Mouse (Mus musculus) midbrain, embryonic 13.5 days (tissue): ENCODE data around the gene Shc3. TPM values are rescaled to one million over a fixed set of nuclear protein-coding genes. Genes with fewer than 3 reads are reported as not detected.

Source experiments
- ATAC-seq: fragments of 200-750 bp; cut with Nextera tagmentation; 2 replicates; pipeline ENCODE4 v1.8.0; 2017; ENCODE audit warnings: mild to moderate bottlenecking, moderate TSS enrichment, moderate library complexity
- H3K27ac ChIP-seq: fragments of 300-500 bp; sonication (generic); 2 replicates; pipeline ENCODE4 v1.5.1; 2015; ENCODE audit warnings: inconsistent platforms, mild to moderate bottlenecking, moderate library complexity
- H3K27me3 ChIP-seq: fragments of 300-500 bp; sonication (generic); 2 replicates; pipeline ENCODE4 v1.6.1; 2015; ENCODE audit warnings: mild to moderate bottlenecking, inconsistent platforms
- H3K36me3 ChIP-seq: fragments of 300-500 bp; sonication (generic); 2 replicates; pipeline ENCODE4 v1.6.1; 2015; ENCODE audit warnings: mild to moderate bottlenecking, inconsistent platforms
- H3K4me1 ChIP-seq: fragments of 300-500 bp; sonication (generic); replicated peaks from 2 replicates; pipeline ENCODE4 v1.6.1; 2015; ENCODE audit warnings: inconsistent platforms
- H3K4me2 ChIP-seq: fragments of 300-500 bp; sonication (generic); replicated peaks from 2 replicates; pipeline ENCODE4 v1.6.1; 2015; ENCODE audit warnings: moderate library complexity, mild to moderate bottlenecking, inconsistent platforms
- H3K4me3 ChIP-seq: fragments of 300-500 bp; sonication (generic); replicated peaks from 2 replicates; pipeline ENCODE4 v1.5.1; 2015; ENCODE audit warnings: mild to moderate bottlenecking, inconsistent platforms
- H3K9ac ChIP-seq: fragments of 300-500 bp; sonication (generic); replicated peaks from 2 replicates; pipeline ENCODE4 v1.6.1; 2015; ENCODE audit warnings: mild to moderate bottlenecking, inconsistent platforms
- H3K9me3 ChIP-seq: fragments of 300-500 bp; sonication (generic); 2 replicates; pipeline ENCODE4 v1.6.1; 2016; ENCODE audit warnings: mild to moderate bottlenecking, inconsistent platforms
- WGBS: fragments of 180-500 bp; shearing (Covaris S2); methylation state at CpG from one replicate; pipeline ENCODE4 v1.1.7; 2015; 5-methylcytosine and 5-hydroxymethylcytosine counted together
- polyA plus RNA-seq: library from polyadenylated mRNA; unstranded; fragments of >200 nt; fragmentation: Nextera tagmentation; extraction: Ambion mirVana; gene quantifications from 2 replicates; pipeline ENCODE4 v1.2.1, GENCODE M21; 2015

Shc3 gene
- polyA plus RNA-seq, 1 experiment from 2014 or later = 4.1 TPM

GRCm38 (mm10) chr13:51600169-51600568, 30.9 kb upstream of the Shc3 start:
- Histone ChIP-seq H3K27me3 (peaks cover 13% of the 10 kb centered on the region), H3K4me1 (peaks cover 19% of the 10 kb centered on the region), H3K4me2 (no peak overlapping the region), H3K36me3 (no peaks in the 10 kb centered on the region), H3K27ac (no peak overlapping the region), H3K9me3 (no peaks in the 10 kb centered on the region), H3K9ac (no peak overlapping the region), H3K4me3 (no peak overlapping the region)
- WGBS = 90% methylated on average over 8 of the region's 8 CpGs
- no peak for ATAC-seq

GRCm38 (mm10) chr13:51598063-51598462, 28.8 kb upstream of the Shc3 start:
- peaks cover 19% of the 10 kb centered on the region for H3K4me1 ChIP-seq
- no peak for ATAC-seq
- H3K36me3 ChIP-seq = no peaks in the 10 kb centered on the region
- no peak overlapping the region for H3K4me2 ChIP-seq
- H3K27me3 ChIP-seq = peaks cover 20% of the 10 kb centered on the region
- no peak overlapping the region for H3K9ac ChIP-seq
- H3K9me3 ChIP-seq = no peaks in the 10 kb centered on the region
- no peak overlapping the region for H3K4me3 ChIP-seq
- H3K27ac ChIP-seq = no peak overlapping the region
- WGBS = 84% methylated on average over 2 of the region's 2 CpGs

DNA sequence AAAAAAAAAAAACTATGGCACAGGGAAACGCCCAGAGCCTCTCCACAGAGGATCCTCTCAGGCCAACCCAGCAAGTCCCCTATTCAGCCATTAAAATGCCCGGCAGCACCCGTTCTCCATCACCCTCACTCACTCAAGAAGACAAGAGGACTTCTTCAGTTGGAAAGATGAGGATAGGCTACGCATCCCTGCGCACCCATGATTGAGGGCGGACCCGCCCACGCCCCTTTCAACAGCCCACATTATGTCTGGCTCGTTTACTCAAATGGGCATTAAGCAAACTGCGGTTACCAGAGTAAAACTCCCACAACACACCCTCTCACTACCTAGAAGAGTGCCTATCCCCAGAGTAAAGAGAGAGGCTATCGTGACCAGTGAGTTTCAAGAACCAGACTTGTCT, 26.2 kb upstream of the Shc3 start:
- WGBS = 33% methylated on average over 10 of the region's 11 CpGs
- ATAC-seq = 0 out of 2 replicates have a peak, but pooled peaks have one; percentile 17
- no peak overlapping the region for H3K9ac ChIP-seq

GRCm38 (mm10) chr13:51594656-51595311, 25.6 kb upstream of the Shc3 start:
- under 1% methylated on average over 36 of the region's 36 CpGs for WGBS
- no peaks in the 10 kb centered on the region for H3K36me3 ChIP-seq
- no peak overlapping the region for H3K27ac ChIP-seq
- peaks cover 15% of the 10 kb centered on the region for H3K4me1 ChIP-seq
- peak overlapping the region; percentile 48 for H3K4me3 ChIP-seq
- peak overlapping the region; percentile 94 for H3K4me2 ChIP-seq
- H3K27me3 ChIP-seq = peaks cover 20% of the 10 kb centered on the region
- H3K9me3 ChIP-seq = peaks cover 5% of the 10 kb centered on the region; the same call in 1 of the 2 replicates
- peak; percentile 72 for ATAC-seq
- peak overlapping the region; percentile 57 for H3K9ac ChIP-seq

More for the DNA sequence above, 26.2 kb upstream of the Shc3 start:
- H3K27me3 ChIP-seq = peaks cover 20% of the 10 kb centered on the region
- H3K4me1 ChIP-seq = peaks cover 15% of the 10 kb centered on the region
- no peaks in the 10 kb centered on the region for H3K36me3 ChIP-seq
- H3K4me3 ChIP-seq = peak overlapping the region; percentile 48
- peaks cover 5% of the 10 kb centered on the region; the same call in 1 of the 2 replicates for H3K9me3 ChIP-seq
- peak overlapping the region; percentile 94 for H3K4me2 ChIP-seq
- H3K27ac ChIP-seq = no peak overlapping the region

DNA sequence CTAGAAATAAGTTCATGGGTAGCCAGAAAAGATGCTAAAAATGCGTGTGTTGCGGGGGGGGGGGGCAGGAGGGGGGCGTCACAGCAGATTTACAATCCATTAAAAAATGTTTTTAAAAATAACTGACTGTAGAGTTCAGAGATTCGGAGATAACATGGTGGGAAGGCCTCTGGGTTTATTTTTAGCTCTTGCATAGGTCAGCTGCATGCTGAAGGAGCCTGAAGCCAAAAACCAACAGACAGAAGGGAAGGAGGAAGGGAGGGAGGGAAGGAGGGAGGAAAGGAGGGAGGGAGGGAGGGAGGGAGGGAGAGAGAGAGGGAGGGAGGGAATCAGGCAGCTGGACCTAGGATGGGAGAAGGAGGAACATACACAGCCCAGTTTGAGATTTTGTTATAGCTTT, 18.8 kb upstream of the Shc3 start:
- WGBS = 78% methylated on average over 4 of the region's 4 CpGs

DNA sequence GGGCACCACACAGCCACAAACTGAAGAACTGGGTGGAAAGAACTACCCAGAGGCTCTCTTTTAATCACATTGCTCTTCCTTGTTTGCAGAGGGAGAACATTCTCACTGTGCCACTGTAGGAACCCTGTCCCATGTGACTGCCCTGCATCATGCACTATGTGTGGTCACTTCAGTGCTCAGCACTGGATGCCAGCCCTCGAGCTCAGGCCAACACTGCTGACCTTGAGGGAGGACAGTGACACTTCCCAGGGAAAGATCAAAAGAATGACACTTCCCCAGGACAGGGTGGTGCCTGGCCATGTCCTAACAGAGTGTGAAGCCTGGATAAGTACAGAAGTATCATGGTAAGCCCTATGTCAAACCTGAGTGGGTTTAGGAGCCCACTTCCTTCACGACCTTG, 13.0 kb upstream of the Shc3 start:
- no peak overlapping the region for H3K4me2 ChIP-seq
- WGBS = 73% methylated on average over 2 of the region's 2 CpGs
- no peak overlapping the region for H3K4me3 ChIP-seq
- H3K9ac ChIP-seq = no peak overlapping the region
- H3K27ac ChIP-seq = no peak overlapping the region
- ATAC-seq = no peak
- H3K4me1 ChIP-seq = peaks cover 22% of the 10 kb centered on the region
- H3K27me3 ChIP-seq = 0 out of 2 replicates have a peak, but pooled peaks cover 4% of the 10 kb centered on the region
- no peaks in the 10 kb centered on the region for H3K9me3 ChIP-seq
- no peaks in the 10 kb centered on the region for H3K36me3 ChIP-seq

More for the DNA sequence above, 18.8 kb upstream of the Shc3 start:
- H3K36me3 ChIP-seq = no peaks in the 10 kb centered on the region
- no peak overlapping the region for H3K9ac ChIP-seq
- no peak overlapping the region for H3K4me3 ChIP-seq
- H3K4me1 ChIP-seq = no peaks in the 10 kb centered on the region
- no peak for ATAC-seq
- peaks cover 5% of the 10 kb centered on the region; the same call in 1 of the 2 replicates for H3K9me3 ChIP-seq
- no peak overlapping the region for H3K4me2 ChIP-seq
- no peaks in the 10 kb centered on the region for H3K27me3 ChIP-seq
- no peak overlapping the region for H3K27ac ChIP-seq

DNA sequence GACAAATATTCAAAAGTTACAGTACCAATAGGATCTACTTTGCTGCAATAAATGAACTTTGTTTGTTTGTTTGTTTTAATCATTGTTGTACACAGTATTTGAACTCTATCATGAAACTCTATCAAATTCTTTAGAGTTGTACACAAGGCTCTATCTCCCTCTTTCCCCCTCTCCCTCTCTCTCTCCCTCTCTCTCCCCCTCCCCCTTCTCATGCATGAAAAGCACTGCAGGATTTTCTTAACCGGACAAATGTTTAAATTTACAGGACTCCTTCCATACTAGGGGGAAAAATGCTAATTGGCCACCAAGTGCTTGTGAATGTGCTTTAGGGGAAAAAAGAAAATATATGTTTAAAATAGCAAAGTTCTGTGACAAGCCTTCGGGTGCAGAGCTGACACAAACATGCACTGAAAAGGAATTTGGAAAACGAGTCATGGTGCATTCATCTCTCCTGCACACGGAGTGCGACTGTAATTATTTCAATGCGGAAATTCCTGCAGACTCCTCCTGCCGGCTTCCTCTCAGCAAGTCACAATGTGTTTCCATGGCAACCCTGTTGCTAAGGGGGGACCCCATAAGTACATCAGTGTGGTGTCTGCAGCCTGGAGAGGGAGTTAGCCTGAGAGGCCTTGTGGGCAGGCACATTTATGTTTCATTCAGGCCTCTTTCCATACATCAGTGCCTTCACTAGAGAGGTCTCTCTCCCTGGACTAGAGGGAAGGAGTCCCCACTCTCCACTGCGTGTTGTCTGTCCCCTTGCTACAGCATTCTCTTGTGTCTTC, 11.2 kb upstream of the Shc3 start:
- WGBS = 4% methylated on average over 8 of the region's 8 CpGs
- Histone ChIP-seq H3K9me3 (no peaks in the 10 kb centered on the region), H3K4me1 (peaks cover 22% of the 10 kb centered on the region), H3K27me3 (0 out of 2 replicates have a peak, but pooled peaks cover 4% of the 10 kb centered on the region), H3K4me2 (peak overlapping the region; percentile 47), H3K9ac (no peak overlapping the region), H3K27ac (peak overlapping the region; percentile 80), H3K4me3 (peak overlapping the region; percentile 18), H3K36me3 (no peaks in the 10 kb centered on the region)
- peak; percentile 97 for ATAC-seq

DNA sequence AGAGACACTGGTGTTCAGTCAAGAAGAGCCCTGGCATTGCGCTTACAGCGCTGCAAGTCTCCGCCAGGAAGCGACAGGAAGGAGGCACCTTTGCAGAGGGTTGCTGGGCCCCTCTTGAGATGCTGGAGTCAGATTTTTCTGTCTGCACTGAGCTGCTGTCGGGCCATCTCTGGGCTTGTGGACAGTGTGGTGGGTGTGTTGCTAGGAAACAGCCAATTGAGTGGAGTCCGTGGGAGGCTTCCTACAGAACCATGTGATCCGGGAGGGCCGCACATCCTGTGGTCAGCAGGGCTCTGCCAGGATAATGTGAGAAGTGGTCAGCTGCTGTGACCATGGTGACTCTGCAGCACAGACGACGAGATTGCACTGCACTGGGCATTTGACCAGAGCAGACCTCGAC, 4.6 kb upstream of the Shc3 start:
- 19% methylated on average over 11 of the region's 11 CpGs for WGBS
- no peak overlapping the region for H3K9ac ChIP-seq

DNA sequence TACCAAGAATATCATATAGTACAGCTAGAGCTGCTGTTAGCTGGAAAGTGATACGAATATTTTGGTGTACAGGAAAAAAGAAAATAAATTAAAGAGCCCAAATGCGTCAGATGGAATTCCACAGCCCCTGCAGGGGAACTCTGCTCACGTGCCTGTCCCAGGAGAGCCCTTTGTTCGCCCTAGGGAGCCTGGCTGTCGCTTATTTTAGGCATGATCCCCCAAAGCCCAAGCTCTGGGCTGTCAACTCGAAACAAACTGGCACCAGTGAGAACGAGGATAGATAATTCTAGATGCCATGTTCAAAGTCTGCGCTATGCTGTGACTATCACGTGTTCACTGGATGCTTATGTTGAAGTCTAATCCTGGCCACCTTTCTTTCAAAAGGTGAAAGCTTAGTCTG, 892 bp upstream of the Shc3 start:
- Histone ChIP-seq H3K27me3 (peaks cover 40% of the 10 kb centered on the region), H3K9me3 (no peaks in the 10 kb centered on the region), H3K4me2 (peak overlapping the region; percentile 94), H3K4me3 (peak overlapping the region; percentile 59), H3K9ac (no peak overlapping the region), H3K4me1 (peaks cover 60% of the 10 kb centered on the region), H3K36me3 (no peaks in the 10 kb centered on the region), H3K27ac (peak overlapping the region; percentile 61; the same call in 1 of the 2 replicates)
- 0 out of 2 replicates have a peak, but pooled peaks have one; percentile 10 for ATAC-seq
- WGBS = 3% methylated on average over 9 of the region's 9 CpGs

More for the DNA sequence above, 4.6 kb upstream of the Shc3 start:
- Histone ChIP-seq H3K27ac (no peak overlapping the region), H3K4me2 (peak overlapping the region; percentile 31), H3K27me3 (peaks cover 22% of the 10 kb centered on the region), H3K4me1 (peaks cover 25% of the 10 kb centered on the region), H3K9me3 (no peaks in the 10 kb centered on the region), H3K4me3 (no peak overlapping the region), H3K36me3 (no peaks in the 10 kb centered on the region)
- ATAC-seq = peak; percentile 47

DNA sequence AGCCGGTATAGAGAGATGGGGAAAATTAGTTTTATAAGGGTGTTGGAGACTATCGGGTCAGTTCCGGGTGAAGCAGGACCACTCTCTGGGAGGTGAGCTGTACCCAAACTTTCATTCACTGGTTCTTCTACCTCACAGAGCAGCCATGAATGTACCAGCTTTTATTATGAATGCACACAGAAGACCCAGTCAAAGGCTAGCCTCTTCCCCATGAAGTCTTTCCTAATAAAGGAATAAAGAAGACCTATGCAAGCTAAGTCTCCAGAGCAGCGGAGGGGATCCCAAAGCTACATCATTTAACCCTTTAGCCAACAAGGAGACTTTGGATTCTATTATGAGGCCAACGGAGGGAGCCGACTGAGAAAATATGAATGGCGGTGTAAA, 458 bp upstream of the Shc3 start:
- ATAC-seq = peak; percentile 73
- peak overlapping the region; percentile 61 for H3K27ac ChIP-seq
- H3K27me3 ChIP-seq = peaks cover 40% of the 10 kb centered on the region
- no peaks in the 10 kb centered on the region for H3K36me3 ChIP-seq
- peak overlapping the region; percentile 59 for H3K4me3 ChIP-seq
- WGBS = under 1% methylated on average over 7 of the region's 7 CpGs
- peaks cover 63% of the 10 kb centered on the region for H3K4me1 ChIP-seq
- H3K4me2 ChIP-seq = peak overlapping the region; percentile 94
- no peak overlapping the region for H3K9ac ChIP-seq
- no peaks in the 10 kb centered on the region for H3K9me3 ChIP-seq

DNA sequence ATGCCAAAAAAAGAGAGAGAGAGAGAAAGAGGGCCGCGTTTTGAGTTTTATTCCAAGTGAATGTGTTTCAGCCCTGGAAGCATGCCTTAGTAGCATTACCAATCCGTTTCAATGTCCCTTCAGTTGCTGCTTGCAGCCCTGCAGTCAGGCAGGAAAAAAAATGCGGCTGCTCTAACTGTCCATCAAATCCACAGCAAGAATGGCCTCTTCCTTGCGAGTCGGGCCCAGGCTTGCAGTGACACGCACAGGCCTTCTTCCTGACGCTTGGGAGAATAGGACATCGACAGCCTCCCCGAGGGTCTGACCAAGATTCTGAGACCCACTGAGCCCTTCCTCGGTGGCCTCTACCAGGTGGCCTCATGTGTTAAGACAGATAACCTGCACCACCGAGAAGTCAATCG, 718 bp downstream of the Shc3 start:
- Histone ChIP-seq H3K27me3 (peaks cover 40% of the 10 kb centered on the region), H3K27ac (peak overlapping the region; percentile 83), H3K4me2 (peak overlapping the region; percentile 94), H3K4me1 (peaks cover 55% of the 10 kb centered on the region), H3K9ac (peak overlapping the region; percentile 63), H3K36me3 (no peaks in the 10 kb centered on the region), H3K4me3 (peak overlapping the region; percentile 59), H3K9me3 (no peaks in the 10 kb centered on the region)
- no peak; the same call in 1 of the 2 replicates for ATAC-seq
- under 1% methylated on average over 13 of the region's 13 CpGs for WGBS

- under 1% methylated on average over 38 of the region's 38 CpGs for WGBS
- peak overlapping the region; percentile 76 for H3K9ac ChIP-seq
- H3K4me1 ChIP-seq = peaks cover 52% of the 10 kb centered on the region
- H3K27me3 ChIP-seq = peaks cover 40% of the 10 kb centered on the region
- no peak overlapping the region for H3K27ac ChIP-seq
- no peaks in the 10 kb centered on the region for H3K36me3 ChIP-seq
- no peak for ATAC-seq
- H3K4me3 ChIP-seq = peak overlapping the region; percentile 59
- no peaks in the 10 kb centered on the region for H3K9me3 ChIP-seq
- peak overlapping the region; percentile 94 for H3K4me2 ChIP-seq
Observed at GRCm38 (mm10) chr13:51567411-51567851, 1.8 kb downstream of the Shc3 start.
